Mouse (Mus musculus) urinary bladder, postnatal 10 days (tissue): ENCODE data around the gene Setd2.

Experiments used
- DNase-seq: peaks from one replicate; pipeline ENCODE4 v3.0.0; 2022; ENCODE audit warnings: low spot score

Gene Setd2

GRCm38 (mm10) chr9:110623416-110624195 is 91.2 kb downstream of the Setd2 start:
- DNase-seq = no peak

DNA sequence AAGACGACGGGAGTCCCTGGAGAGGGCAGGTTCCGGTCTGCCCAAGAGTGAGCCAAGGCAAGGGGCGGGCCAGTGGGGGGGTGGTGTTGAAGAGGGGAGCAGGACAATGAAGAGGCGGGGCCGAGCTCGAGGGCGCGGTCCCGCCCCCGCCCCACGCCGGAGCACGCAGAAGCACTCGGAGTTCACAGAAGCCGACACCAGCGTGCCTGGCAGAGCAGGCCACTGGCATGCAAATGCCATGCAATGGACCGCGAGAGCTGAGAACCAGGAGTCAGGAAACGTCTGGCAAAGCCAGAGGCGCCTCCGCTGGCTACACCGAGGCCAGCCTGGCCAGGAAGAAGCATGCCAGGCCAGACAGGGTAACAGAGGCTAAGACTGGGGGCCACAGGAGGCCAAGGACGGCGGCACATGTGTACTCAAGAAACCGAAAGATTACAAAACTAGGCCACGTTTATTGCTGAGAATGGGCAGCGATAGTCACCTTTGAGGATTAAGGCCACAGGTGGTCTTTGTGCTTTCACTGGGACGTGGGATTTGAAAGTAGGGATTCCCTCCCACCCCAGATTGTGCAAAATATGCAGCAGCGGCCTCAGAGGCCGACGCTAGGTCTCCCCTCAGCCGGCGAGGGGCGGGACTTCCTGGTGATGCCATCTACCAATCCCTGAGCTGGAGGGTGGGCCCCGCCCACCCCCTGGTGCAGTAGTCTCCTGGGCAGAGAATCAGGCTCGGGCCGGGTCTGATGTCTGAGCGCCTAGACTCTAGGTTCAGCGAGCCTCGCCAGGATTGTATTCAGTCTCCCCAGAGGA is 92.2 kb downstream of the Setd2 start, which contains the start of gene Nradd:
TSS of gene Nradd (minus strand) at position 92 of the 806 bp plus-strand sequence.
- no peak for DNase-seq

DNA sequence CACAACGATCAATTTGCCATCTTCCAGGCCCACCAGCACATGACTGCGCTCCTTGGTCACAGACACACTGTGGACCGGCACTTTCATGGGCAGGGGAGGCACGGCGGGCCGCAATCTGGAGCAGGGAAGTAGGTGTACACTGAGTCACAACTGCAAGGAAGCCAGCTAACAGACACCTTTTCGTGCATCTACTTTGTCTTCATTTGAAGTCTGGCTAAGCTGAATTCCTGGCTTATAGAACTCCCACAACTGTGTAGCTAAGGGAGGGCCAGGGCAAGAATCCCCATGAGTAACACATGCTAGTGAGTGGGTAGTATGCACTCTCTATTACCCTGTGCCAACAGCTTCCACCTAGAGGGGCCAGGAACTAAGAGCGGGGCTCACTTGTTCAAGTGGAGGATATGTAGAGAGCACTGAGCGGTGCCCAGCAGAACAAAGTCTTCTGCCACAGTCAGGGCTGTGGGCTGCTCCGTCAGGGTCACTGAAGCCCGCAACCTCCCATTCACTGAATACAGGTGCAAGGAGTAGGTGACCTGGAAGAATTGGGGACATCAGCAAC is 93.0 kb downstream of the Setd2 start:
- no peak for DNase-seq

- no peak for DNase-seq
Measured at GRCm38 (mm10) chr9:110630171-110630570, 97.8 kb downstream of the Setd2 start.

GRCm38 (mm10) chr9:110631191-110631590 is 98.8 kb downstream of the Setd2 start:
- DNase-seq = no peak

GRCm38 (mm10) chr9:110631651-110632275 is 99.4 kb downstream of the Setd2 start:
- no peak for DNase-seq

- DNase-seq = no peak
Measured at GRCm38 (mm10) chr9:110632671-110633070, 100.3 kb downstream of the Setd2 start.

- no peak for DNase-seq
Measured at GRCm38 (mm10) chr9:110633882-110634281, 101.5 kb downstream of the Setd2 start.

GRCm38 (mm10) chr9:110635225-110635624 is 102.8 kb downstream of the Setd2 start:
- DNase-seq = peak; percentile 74

- no peak for DNase-seq
Measured at GRCm38 (mm10) chr9:110638611-110639021, 106.2 kb downstream of the Setd2 start.

GRCm38 (mm10) chr9:110641006-110641405 is 108.6 kb downstream of the Setd2 start:
- DNase-seq = no peak

DNA sequence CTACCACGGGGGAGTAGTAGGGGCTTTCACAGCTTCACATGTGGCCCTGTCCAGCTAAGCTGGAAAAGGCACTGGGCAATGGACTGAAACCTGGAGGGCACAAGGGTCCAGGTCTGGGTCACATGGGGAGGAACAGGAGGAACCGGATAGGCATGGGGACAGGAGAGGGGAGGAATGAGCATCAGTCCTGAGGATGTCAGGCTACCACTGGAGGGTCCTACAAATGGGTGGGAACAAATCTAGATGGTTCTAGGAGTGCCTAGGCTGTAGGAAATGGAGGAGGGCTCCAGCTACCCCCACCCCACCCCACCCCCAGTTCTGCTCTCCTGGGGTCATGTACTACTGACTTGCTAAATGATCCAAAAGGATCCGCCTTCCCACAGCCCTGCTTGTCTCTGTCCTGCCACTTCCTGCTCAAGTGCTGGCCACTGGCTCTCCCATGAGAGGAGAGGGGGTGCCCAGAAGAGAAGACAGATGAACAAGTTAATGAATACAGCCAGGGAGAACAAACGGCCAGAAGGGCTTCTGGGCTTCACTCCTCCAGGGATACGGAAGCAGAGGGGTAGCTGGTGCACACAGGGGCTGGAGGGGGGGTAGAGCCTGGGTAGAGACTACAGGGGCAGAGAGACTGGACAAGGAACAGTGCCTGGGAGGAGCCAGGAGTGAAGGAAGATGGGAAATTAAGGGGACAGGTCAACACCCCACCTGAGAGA is 110.6 kb downstream of the Setd2 start:
- no peak for DNase-seq

DNA sequence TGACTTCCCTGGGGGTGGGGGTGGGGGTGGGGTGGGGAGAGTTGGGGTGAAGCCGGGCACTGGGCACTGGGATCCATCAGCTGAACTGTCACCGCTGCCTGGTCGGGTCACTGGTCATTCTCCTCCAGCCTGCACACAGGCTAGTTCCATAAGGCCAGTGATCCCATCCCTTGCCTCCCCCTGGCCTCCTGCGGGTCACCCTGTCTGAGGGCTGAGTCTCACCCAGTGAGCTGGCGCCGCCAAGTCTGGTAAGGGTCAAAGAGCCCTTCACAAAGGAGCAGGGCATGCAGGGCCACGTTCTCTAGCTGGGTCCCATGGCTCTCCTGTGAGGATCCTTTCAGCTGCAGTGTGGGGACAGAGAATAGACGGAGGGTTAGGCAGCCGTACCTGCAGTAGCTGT is 111.4 kb downstream of the Setd2 start:
- no peak for DNase-seq

GRCm38 (mm10) chr9:110644295-110644694 is 111.9 kb downstream of the Setd2 start:
- no peak for DNase-seq

DNA sequence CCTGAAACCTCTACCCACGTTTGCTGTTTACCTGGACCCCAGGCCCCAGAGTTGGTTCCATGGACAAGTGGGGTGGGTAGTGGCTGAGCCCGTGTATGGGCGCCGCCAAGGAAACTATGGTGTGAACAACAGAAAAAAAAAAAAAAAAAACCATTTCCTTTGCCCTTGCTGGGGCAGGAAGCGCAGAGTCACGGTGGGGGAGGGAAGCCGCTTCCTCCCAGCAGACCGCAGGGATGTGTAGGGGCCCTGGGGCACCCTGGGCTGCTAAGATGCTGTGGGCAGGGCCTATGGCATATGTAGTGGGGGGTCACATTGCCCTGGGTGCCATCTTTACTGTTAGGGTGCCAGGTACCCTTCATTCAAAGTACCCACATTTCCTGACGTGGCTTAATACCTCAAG is 112.8 kb downstream of the Setd2 start:
- DNase-seq = no peak

GRCm38 (mm10) chr9:110649775-110650174 is 117.4 kb downstream of the Setd2 start:
- DNase-seq = no peak

DNA sequence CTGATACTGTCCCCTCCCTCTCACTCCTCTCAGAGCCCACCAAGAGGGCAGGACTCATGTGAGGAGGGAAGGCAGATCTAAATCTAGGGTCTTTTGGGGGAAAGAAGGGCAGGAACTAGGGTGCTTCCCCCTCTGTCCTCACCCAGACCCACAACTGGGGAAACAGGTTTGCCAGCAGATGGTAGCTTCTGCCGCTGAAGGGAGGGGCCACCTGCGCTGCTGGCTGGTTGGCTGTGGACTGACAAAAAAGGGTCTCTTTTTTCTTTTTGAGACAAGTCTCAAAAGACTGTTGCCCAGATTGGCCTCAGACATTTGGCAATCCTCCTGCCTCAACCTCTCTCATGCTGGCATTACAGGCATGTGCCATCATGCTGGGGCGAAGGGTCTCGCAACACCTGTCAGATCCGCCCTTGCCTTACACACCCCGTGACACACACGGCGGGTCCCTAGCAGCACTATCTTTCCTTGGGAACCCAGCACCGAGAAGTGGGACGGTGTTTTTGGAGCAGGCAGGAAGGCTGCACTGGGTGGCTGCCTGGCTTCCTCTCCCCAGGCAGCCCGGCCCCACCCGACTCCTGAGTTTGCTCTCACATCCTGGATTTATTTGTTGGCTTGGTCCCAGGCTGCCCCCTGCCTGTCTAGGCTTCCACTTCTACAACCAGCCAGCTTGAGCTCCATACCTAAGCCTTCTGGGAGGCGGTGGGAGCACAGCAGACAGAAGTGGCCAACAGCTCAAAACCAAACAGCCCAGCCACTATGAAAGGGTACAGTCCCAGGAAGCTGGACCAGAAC is 119.7 kb downstream of the Setd2 start:
- DNase-seq = no peak

DNA sequence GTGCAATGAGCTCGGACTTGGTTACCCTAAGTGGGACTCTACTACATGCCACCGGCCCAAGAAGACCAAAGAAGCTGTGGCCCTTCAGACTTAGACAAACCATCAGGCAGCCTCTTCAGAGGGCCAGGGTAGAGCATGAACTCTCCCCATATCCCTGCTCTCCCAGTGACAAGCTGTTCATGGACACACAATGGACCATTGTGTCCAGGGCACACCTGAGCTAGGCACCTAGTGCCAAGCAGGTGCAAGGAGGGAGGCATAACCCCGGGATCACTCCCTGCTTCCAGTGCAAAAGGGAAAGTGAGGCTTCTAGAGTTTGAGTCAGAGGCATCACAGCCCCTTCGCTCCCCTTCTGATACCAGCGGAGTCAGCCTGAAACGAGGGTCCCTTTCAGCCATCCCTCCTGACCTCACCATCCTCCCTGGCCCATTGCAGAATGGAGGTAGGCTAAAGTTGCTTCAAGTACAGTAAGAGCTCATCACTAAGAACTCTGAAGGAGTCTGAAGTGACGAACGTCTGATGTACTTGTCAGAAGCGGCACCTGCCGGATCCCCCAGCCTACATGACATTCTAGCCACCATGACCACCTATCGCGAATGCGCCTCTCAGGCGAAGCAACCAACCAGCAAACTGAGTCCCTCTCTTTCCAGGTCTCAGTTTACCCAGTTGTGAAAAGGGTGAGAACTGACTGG is 120.7 kb downstream of the Setd2 start:
- DNase-seq = no peak

- DNase-seq = peak; percentile 79
Measured at GRCm38 (mm10) chr9:110653655-110654461, 121.5 kb downstream of the Setd2 start, which contains the start of gene Nbeal2. Nbeal2 (minus strand) TSS chr9:110654161.
